Mouse (Mus musculus) layer of hippocampus, postnatal 10 days (tissue): ENCODE measurements at regions not wholly inside any gene's neighbourhood (a gene's known extent, or its start where the extent isn't known, plus 50 kb on each side); places are given as distances from the start of the nearest gene placed in this dataset.

ENCODE experiments used
- DNase-seq, 2 experiments: peaks; one replicate each; pipeline ENCODE4 v3.0.0; 2021; ENCODE audit warnings: low spot score in 2 of 2

- no peak for DNase-seq
These were observed 163.2 kb upstream of the Pik3r1 start for GRCm38 (mm10) chr13:101931264-101931663.

GRCm38 (mm10) chr13:101931882-101932281, 163.9 kb upstream of the Pik3r1 start:
- no peak for DNase-seq

- no peak for DNase-seq
These were observed 167.8 kb upstream of the Pik3r1 start for GRCm38 (mm10) chr13:101935843-101936242.

GRCm38 (mm10) chr13:101954521-101954920, 186.5 kb upstream of the Pik3r1 start:
- DNase-seq = no peak

- no peak for DNase-seq
These were observed 187.9 kb upstream of the Pik3r1 start for GRCm38 (mm10) chr13:101955806-101956418.

GRCm38 (mm10) chr13:101957782-101958181, 189.8 kb upstream of the Pik3r1 start:
- DNase-seq = no peak

GRCm38 (mm10) chr13:101965537-101965936, 197.5 kb upstream of the Pik3r1 start:
- no peak for DNase-seq

- no peak for DNase-seq
These were observed 198.9 kb upstream of the Pik3r1 start for GRCm38 (mm10) chr13:101966799-101967397.

GRCm38 (mm10) chr13:101967466-101967865, 199.4 kb upstream of the Pik3r1 start:
- no peak for DNase-seq

- no peak for DNase-seq
These were observed 208.7 kb upstream of the Pik3r1 start for GRCm38 (mm10) chr13:101976766-101977165.

GRCm38 (mm10) chr13:101980171-101980835, 212.3 kb upstream of the Pik3r1 start:
- DNase-seq = no peak

GRCm38 (mm10) chr13:101988637-101989413, 220.8 kb upstream of the Pik3r1 start:
- no peak for DNase-seq

- no peak for DNase-seq
These were observed 223.7 kb upstream of the Pik3r1 start for GRCm38 (mm10) chr13:101991729-101992128.

GRCm38 (mm10) chr13:101994779-101995178, 226.8 kb upstream of the Pik3r1 start:
- DNase-seq = no peak

- no peak for DNase-seq
These were observed 227.5 kb upstream of the Pik3r1 start for GRCm38 (mm10) chr13:101995529-101995928.

GRCm38 (mm10) chr13:101996144-101996543, 228.1 kb upstream of the Pik3r1 start:
- DNase-seq = no peak

- DNase-seq = no peak
These were observed 229.4 kb upstream of the Pik3r1 start for GRCm38 (mm10) chr13:101997415-101997814.

GRCm38 (mm10) chr13:102006565-102006964, 238.5 kb upstream of the Pik3r1 start:
- DNase-seq = no peak

GRCm38 (mm10) chr13:102011965-102012364, 243.9 kb upstream of the Pik3r1 start:
- DNase-seq = no peak

GRCm38 (mm10) chr13:102014514-102014913, 246.5 kb upstream of the Pik3r1 start:
- no peak for DNase-seq

GRCm38 (mm10) chr13:102014958-102015357, 246.9 kb upstream of the Pik3r1 start:
- no peak for DNase-seq

- no peak for DNase-seq
These were observed 248.5 kb upstream of the Pik3r1 start for GRCm38 (mm10) chr13:102016518-102016917.
